Mouse (Mus musculus) NIH3T3 (cell line): ENCODE measurements at regions not wholly inside any gene's neighbourhood (a gene's known extent, or its start where the extent isn't known, plus 50 kb on each side); places are given as distances from the start of the nearest gene placed in this dataset.
"Not testable (repeated sequence)": the region's sequence is repeated elsewhere in the genome, so short reads cannot be mapped to it uniquely, and the experiment has no call there.

Experiments used
- DNase-seq: peaks from one replicate; pipeline ENCODE4 v3.0.0-alpha.2; 2012; ENCODE audit warnings: low read depth

GRCm38 (mm10) chr10:50370611-50371010 is 221.9 kb upstream of the Ascc3 start:
- peak; percentile 67 for DNase-seq

DNA sequence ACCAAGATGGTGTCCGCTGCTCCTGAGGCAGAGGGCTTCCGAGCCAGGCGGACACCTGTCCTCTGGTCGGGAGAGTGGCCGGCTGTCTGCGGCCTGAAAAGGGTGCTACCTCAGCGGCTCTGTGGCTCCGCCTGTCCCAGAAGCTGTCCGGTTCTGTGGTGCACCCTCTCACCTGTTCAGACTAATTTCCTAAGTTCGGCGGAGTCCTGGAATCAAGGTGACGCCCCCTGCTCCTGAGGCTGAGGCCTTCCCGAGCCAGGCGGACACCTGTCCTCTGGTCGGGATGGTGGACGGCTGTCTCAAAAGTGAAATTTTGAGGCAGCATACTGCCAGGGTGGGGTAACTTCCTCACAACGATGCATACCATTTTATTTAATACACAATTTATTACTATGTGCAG is 199.9 kb upstream of the Ascc3 start:
- DNase-seq = not testable (repeated sequence)
